Mouse (Mus musculus) embryo, embryonic 11.5 days (tissue): ENCODE data around the gene Ech1.

Experiments
- DNase-seq: peaks from one replicate; pipeline ENCODE4 v3.0.0-alpha.2; 2012; ENCODE audit warnings: low read depth, low spot score

Ech1 gene

DNA sequence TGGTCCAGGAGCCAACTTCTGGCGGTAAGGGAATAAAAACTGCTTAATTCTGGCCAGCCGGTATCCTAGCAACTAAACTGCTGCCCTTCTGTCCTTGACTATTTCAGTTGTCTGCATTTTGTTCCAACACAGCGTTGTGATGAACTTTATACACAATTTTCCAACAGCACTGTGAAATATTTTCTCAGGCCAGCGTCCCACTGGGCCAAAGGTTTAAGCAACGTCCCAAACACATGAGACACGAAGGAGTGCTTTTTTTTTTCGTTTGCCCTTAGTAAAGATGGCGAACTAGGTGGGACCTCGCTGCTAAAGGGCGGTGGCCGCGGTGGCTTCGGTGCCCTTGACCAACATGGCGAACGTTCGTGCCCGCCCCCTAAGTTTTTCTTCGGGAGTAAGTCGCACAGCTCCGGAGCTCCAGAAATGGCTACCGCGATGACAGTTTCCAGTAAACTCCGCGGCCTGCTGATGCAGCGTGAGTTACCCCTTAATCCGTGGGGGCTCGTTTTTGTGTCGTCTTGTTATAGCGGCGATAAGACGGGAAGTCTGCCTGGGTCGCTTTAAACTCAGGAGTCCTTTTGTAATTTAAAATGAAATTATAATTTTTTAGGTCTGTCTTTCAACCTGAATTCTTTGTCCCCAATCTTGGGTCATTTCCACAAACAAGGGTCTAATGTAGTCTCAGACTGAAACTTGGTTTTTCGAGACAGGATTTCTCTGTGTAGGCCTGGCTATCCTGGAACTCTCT is at the start of gene Ech1:
TSS of gene Ech1 (plus strand) at position 277 of the 745 bp plus-strand sequence.
- DNase-seq, result peak; percentile 88

GRCm38 (mm10) chr7:28778825-28779224 is 46.2 kb upstream of the Ech1 start:
- DNase-seq, result no peak

- peak; percentile 75 for DNase-seq
Observed at GRCm38 (mm10) chr7:28780067-28780658, 44.9 kb upstream of the Ech1 start.

GRCm38 (mm10) chr7:28780857-28781256 is 44.2 kb upstream of the Ech1 start:
- no peak for DNase-seq

- no peak for DNase-seq
Observed at GRCm38 (mm10) chr7:28781261-28781663, 43.8 kb upstream of the Ech1 start.

DNA sequence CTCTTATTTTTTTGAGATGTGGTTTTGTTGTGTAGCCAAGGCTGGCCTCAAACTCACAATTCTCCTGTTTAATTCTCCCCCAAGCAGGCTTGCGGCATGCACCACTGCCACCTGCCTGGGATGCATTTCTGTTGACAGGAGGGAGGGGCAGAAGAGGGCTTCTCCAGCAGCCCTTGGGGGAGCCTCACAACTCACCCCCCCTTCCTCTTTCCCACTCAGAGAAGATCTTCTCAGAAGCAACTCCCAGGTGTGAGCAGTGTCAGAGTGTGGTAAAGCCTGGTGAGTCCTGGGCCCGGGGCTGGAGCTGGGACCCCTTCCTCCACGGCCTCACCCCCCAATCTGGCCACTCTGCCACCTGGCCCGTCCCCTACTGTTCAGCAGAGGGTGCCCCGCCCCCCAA is 39.9 kb upstream of the Ech1 start:
- no peak for DNase-seq

DNA sequence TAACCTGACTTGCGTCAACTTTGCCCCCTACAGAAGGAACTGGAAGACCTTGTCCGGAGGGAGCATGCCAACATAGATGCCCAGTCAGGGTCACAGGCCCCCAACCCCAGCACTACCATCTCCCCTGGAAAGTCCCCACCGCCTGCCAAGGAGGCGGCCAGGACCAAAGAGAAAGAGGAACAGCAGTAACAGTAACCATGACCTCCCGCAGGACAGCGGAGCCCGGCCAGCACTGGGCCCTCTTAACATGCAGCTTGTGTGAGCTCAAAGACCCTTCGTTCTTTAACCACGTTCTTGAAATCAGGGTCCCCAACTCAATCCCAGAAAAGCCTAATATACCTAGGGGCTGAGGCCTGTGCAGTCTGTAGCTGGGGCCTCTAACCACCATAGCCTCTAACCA is 37.1 kb upstream of the Ech1 start:
- DNase-seq, result no peak

- no peak for DNase-seq
Observed at GRCm38 (mm10) chr7:28788307-28789195, 36.5 kb upstream of the Ech1 start, which contains the start of gene Rinl. Rinl (plus strand) TSS chr7:28788969.

GRCm38 (mm10) chr7:28789235-28789634 is 35.8 kb upstream of the Ech1 start:
- no peak for DNase-seq

DNA sequence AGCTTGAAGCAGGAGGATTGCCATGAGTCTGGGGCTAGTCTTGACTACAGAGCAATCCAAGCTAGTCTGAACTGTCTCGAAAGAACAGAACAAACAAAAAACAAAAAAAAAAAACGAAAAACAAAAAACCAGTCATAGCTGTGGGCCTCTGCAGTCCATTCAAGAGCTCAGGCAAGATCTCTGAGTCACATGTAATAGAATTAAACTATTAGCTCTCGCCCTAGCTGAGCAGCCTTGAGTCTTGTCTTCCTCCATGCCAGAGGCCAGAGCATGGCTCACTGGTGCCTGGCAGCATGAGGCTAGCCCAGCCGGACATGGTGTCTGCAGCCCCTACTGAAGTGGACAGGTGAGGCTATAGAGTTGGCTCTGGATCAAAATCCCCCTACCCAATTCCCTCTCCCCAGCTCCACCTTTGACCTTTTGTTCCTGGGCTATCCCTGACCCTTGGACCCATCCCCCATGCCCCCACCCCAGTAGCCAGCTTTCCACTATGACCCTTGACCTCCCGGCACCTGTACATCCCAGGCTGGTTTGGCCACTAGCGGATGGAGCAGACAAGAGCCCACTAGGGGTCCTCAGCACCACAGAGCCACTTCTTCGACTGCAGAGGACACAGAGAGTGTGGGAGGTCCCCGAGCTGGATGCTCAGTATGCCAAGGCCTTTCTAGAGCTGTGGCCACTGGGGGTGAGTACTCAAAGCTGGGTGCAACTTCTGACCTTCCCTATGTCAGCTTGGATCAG is 34.8 kb upstream of the Ech1 start:
- no peak for DNase-seq

DNA sequence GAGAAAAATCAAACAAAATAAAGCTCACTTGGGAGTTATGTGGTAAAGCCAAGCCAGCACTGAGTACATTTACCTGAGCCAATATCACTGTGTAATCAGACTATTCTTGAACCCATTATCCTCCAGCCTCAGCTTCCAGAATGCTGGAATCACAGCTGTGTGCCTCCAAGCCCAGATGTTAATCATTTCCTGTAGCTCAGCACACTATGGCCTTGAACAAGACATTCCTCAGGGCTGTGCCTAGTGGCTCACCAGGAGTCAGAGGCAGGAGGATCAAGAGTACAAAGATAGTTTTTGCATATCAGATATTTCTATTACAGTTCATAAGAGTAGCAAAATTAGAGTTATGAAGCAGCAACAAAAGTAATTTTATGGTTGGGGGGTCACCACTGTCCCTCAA is 33.3 kb upstream of the Ech1 start:
- DNase-seq, result no peak

GRCm38 (mm10) chr7:28792391-28793185 is 32.4 kb upstream of the Ech1 start:
- DNase-seq, result no peak

DNA sequence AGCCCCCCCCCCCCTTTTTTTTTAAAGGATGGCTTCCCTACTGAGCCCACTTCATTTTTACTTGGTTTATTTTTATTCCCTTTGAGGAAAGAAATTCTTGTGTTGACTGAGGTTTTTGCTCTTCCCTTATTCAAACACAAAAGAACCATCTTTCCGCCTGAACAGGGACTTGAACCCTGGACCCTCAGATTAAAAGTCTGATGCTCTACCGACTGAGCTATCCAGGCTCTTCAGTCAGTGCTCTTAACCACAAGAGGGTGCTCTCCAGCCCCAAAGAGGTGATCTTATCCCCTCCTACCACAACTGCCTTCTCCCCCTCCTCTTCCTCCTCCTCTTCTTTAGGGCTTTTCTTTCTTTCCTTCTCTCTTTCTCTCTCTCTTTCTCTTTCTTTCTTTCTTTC is 31.2 kb upstream of the Ech1 start:
- DNase-seq, result no peak

DNA sequence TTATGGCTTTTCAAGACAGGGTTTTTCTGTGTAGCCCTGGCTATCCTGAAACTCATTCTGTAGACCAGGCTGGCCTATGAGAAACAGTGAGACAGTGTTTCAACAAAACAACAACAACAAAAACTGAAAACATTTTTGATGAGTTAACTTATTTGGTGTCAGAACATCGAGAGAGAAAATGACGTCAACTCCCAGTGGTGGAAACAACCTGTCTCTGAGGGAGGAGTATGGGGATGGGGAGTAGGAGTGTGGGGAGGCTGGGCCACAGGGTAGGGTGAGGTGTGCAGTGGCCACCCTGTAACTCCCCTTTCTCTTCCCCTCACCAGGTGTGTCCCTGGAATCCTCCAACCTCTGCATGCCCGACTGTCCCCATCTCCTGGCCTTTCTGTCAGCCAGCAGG is 30.5 kb upstream of the Ech1 start:
- no peak for DNase-seq

DNA sequence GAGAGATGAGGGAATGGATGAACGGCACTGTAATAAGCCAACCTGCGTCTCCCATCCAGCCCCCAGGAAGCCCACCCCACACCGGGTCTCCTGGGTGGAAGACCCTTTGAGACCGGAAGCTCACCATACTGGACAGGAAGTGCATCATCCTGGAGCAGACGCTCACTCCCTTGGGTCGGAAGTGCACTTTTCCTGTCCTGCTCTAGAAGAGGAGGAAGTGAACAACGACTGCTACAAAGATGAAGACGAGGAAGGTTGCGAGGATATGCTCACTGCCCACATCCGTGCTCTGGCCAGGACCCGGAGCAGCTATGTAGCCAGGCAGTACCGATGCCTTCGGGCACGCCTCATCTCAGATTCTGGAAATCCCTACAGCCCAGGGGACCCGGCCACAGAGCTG is 29.2 kb upstream of the Ech1 start:
- no peak for DNase-seq

DNA sequence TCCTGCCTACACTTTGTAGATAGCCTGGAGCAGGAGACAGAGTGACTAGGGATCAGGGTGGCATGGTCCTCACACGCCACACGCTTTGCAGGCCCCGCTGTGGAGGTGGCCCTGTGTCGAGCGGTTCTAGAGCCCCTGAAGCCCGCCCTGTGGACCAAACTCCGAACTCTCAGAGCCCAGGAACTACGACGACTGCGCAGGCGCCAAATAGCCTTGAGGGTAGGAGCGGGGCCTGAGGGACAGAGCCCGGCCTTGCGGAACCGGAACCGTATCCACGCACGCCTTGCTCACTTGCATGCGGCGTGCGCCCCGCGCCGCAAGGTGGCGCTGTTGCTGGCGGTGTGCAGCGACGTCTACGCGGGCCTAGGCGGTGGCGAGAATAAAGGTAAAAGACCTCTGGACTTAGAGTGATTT is 28.4 kb upstream of the Ech1 start:
- peak; percentile 65 for DNase-seq

DNA sequence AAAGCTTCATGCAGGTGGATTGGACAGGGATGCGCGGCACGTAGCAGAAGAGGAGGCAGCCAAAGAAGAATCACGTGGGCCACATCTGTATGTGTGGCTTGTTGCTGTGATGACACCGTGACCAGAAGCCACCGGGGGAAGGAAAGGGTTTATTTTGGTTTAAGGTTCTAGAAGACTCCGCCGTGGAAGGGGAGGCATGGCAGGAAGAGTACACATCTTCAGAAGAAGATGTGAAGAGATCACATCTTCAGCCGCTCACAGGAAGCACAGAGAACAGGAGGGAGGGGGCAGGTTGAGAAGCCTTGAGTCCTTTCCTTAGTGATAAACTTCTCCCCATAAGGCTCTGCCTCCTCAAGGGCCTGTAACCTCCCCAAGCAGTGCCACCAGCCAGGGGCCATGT is 25.0 kb upstream of the Ech1 start:
- no peak for DNase-seq

GRCm38 (mm10) chr7:28801451-28801850 is 23.6 kb upstream of the Ech1 start:
- no peak for DNase-seq

DNA sequence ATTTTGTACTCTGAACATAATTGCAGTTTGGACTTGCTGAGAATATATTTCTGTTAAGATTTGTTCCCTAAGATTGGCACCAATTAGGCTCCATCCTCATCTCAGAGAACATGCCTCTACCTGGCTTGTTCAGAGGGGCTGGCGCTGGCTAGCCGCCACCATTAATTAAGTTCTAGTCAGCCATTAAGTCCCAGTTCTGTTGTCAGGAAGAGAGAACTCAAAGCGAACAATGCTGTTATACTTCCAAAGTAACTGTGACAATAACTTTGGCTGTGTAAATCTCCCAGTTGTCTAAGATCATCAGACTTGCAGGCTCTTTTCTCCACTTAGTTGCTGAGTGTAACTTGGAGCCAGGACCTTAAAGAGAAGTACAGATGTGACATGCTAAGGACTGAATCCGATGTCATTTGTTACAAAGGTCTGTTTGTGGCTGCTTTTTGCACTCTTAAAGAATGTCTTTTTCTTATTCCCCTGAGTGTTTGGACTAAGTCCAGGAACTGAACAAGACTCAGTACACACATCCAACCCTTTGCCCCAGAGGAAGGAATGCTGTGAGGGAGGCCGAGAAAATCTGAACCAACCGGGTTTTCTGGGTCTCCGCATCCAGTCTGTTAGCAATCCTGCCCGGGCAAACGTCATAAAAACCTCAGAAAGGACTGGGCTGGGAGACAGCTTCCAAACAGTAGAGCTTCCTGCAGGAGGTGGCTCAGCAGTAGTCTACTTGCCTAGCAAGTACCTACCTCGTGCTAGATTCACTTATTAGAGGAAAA is 22.9 kb upstream of the Ech1 start:
- DNase-seq, result no peak
